Mouse (Mus musculus) intestine, embryonic 14.5 days (tissue): ENCODE measurements around the gene Mdh2. TPM values are rescaled to one million over a fixed set of nuclear protein-coding genes. Genes with fewer than 3 reads are reported as not detected.

Experiments used
- ATAC-seq: fragments of 200-750 bp; cut with Nextera tagmentation; replicated peaks from 2 replicates; pipeline ENCODE4 v1.8.0; 2017; ENCODE audit warnings: low read depth, moderate number of reproducible peaks, moderate TSS enrichment, moderate library complexity; ENCODE audit not compliant: low FRiP score, low TSS enrichment
- DNase-seq: peaks from one replicate; pipeline ENCODE4 v3.0.0-alpha.2; 2018; ENCODE audit warnings: low spot score
- H3K27ac ChIP-seq: fragments of 300-500 bp; sonication (generic); 2 replicates; pipeline ENCODE4 v1.5.1; 2014; ENCODE audit warnings: low read depth, mild to moderate bottlenecking, control low read depth
- H3K27me3 ChIP-seq: fragments of 300-500 bp; sonication (generic); replicated peaks from 2 replicates; pipeline ENCODE4 v1.6.1; 2014; ENCODE audit warnings: low read length, control low read depth; ENCODE audit not compliant: control insufficient read depth, insufficient read depth
- H3K36me3 ChIP-seq: fragments of 300-500 bp; sonication (generic); 2 replicates; pipeline ENCODE4 v1.6.1; 2014; ENCODE audit warnings: low read length, control low read depth; ENCODE audit not compliant: control insufficient read depth, insufficient read depth
- H3K4me1 ChIP-seq: fragments of 300-500 bp; sonication (generic); replicated peaks from 2 replicates; pipeline ENCODE4 v1.6.1; 2014; ENCODE audit warnings: low read length, control low read depth, mixed read lengths; ENCODE audit not compliant: control insufficient read depth, insufficient read depth
- H3K4me2 ChIP-seq: fragments of 300-500 bp; sonication (generic); 2 replicates; pipeline ENCODE4 v1.6.1; 2014; ENCODE audit warnings: low read length
- H3K4me3 ChIP-seq: fragments of 300-500 bp; sonication (generic); 2 replicates; pipeline ENCODE4 v1.5.1; 2014; ENCODE audit warnings: low read depth, low read length, control low read depth, mixed read lengths
- H3K9ac ChIP-seq: fragments of 300-500 bp; sonication (generic); 2 replicates; pipeline ENCODE4 v1.6.1; 2014; ENCODE audit warnings: mild to moderate bottlenecking, low read length
- H3K9me3 ChIP-seq: fragments of 300-500 bp; sonication (generic); 2 replicates; pipeline ENCODE4 v1.6.1; 2016; ENCODE audit warnings: low read length, control low read depth; ENCODE audit not compliant: control insufficient read depth
- WGBS: fragments of 180-500 bp; shearing (Covaris S2); extraction: QIAGEN DNeasy Blood & Tissue Kit; methylation state at CpG from one replicate; pipeline ENCODE4 v1.1.7; 2014; 5-methylcytosine and 5-hydroxymethylcytosine counted together
- polyA plus RNA-seq: library from polyadenylated mRNA; unstranded; fragments of >200 nt; fragmentation: Nextera tagmentation; extraction: Ambion mirVana; gene quantifications from 2 replicates; pipeline ENCODE4 v1.2.1, GENCODE M21; 2014

Mdh2 gene
- 597 and 634 TPM in 2 replicates for polyA plus RNA-seq

DNA sequence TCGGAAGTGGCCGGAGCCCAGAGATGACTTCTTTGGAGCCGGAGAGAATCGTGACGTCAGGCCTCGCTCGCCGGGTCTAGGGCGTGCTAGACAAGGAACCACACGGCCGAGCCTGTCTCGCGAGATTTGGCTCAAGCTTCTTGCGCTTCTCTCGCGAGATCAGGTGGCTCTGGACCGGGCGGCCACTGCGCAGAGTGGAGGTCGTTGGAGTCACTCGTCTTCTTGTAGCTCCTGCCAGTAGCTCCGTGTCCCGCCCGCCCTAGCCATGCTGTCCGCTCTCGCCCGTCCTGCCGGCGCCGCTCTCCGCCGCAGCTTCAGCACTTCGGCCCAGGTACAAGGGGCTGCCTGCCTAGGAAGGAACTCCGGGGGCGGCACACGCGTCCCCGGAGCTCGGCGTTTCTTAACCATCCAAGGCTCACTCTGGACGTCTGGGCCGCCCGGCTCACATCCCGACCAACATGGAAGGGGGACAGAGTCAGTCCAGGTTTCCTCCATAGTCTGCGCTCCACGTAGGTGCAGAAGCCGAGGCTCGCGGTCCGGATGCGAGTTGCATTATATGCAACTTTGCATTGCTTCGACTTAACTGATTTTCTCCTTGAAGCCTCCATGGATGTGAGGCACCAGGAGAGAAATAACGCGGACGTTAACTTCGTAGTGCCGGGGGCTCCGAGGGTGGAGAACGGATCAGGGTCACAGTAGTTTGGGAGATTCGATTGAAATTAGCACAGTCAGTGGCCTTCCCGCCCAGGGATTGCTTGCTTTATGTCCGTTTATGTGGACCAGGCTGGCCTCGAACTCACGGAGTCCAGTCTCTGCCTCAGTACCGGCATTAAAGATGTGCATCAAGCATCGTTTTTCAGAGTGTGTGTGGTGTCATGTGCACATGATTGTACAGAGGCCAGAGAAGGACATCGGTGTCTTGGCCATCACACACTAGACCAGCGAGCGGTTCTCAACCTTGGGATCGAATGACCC is at the start of gene Mdh2:
TSS of gene Mdh2 (plus strand) at position 10 of the 975 bp plus-strand sequence.
- H3K9me3 ChIP-seq, result no peaks in the 10 kb centered on the region
- H3K36me3 ChIP-seq, result peaks cover 13% of the 10 kb centered on the region
- peak within 1 kb of the TSS; percentile 87 for H3K4me3 ChIP-seq
- peak; percentile 97 for ATAC-seq
- H3K27me3 ChIP-seq, result no peaks in the 10 kb centered on the region
- 1% methylated on average over 70 of the region's 70 CpGs for WGBS
- peak within 1 kb of the TSS; percentile 94 for H3K9ac ChIP-seq
- peak within 1 kb of the TSS; percentile 84 for H3K4me2 ChIP-seq
- peak within 1 kb of the TSS; percentile 83 for H3K27ac ChIP-seq
- peak; percentile 99 for DNase-seq
- H3K4me1 ChIP-seq, result peaks cover 15% of the 10 kb centered on the region

DNA sequence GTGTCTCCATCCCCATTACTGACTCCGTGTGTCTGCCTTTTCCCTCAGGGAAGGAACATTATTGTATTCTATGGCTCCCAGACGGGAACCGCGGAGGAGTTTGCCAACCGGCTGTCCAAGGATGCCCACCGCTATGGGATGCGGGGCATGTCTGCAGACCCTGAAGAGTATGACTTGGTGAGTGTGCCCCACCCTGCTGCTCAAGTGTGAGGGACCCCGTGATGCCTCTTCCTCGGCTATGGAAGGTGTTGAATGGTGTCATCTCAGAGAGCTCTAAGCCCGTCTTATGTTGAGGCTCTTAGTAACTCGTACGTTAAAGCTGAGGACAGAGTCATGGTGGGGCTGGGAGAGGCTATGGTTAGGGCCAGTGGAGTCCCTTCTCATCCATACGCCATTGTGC is 48.9 kb upstream of the Mdh2 start:
- H3K4me2 ChIP-seq, result no peak overlapping the region
- H3K27me3 ChIP-seq, result no peaks in the 10 kb centered on the region
- no peak overlapping the region for H3K27ac ChIP-seq
- WGBS, result 91% methylated on average over 13 of the region's 13 CpGs
- peaks cover 22% of the 10 kb centered on the region for H3K4me1 ChIP-seq
- ATAC-seq (no peak), DNase-seq (no peak)
- H3K36me3 ChIP-seq, result peaks cover 56% of the 10 kb centered on the region
- H3K9me3 ChIP-seq, result no peaks in the 10 kb centered on the region
- H3K9ac ChIP-seq, result no peak overlapping the region
- H3K4me3 ChIP-seq, result no peak overlapping the region

DNA sequence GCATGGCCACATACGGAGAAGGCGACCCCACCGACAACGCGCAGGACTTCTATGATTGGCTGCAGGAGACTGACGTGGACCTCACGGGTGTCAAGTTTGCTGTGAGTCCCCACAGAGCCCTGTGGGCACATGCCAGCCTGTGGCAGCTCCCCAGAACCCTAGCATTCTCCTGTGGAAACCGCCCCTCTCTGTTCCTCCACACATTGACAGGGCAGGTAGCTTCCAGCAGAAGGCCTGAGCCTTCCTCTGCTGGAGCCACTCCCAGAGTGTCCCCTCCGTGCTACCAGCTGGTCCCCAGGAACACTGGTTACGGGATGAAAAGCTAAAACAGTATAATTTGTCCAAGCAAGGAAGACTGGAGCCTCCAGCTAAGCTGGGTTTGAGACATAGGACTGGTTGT is 48.0 kb upstream of the Mdh2 start:
- DNase-seq (no peak), ATAC-seq (no peak)
- H3K4me3 ChIP-seq, result no peak overlapping the region
- H3K9me3 ChIP-seq, result no peaks in the 10 kb centered on the region
- 90% methylated on average over 10 of the region's 10 CpGs for WGBS
- no peak overlapping the region for H3K27ac ChIP-seq
- H3K4me1 ChIP-seq, result peaks cover 13% of the 10 kb centered on the region
- H3K4me2 ChIP-seq, result no peak overlapping the region
- H3K36me3 ChIP-seq, result peaks cover 65% of the 10 kb centered on the region
- no peaks in the 10 kb centered on the region for H3K27me3 ChIP-seq
- H3K9ac ChIP-seq, result no peak overlapping the region

DNA sequence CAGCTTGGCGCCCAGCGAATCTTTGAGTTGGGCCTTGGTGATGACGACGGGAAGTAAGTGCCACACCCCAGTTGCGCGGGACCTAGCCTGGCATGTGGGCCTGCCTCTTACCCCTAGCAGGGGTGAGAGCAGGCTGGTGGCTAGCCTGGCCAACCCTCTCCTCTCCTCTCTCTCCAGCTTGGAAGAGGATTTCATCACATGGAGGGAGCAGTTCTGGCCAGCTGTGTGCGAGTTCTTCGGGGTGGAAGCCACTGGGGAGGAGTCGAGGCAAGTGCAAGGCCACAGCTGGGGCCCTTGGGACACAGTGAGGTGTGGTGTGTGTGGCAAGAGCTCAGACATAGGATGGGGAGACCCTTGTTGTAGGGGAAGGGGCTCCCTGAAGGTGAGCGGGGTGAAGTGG is 47.4 kb upstream of the Mdh2 start:
- H3K36me3 ChIP-seq, result peaks cover 71% of the 10 kb centered on the region
- H3K9ac ChIP-seq, result no peak overlapping the region
- H3K4me1 ChIP-seq, result peaks cover 10% of the 10 kb centered on the region
- DNase-seq (no peak), ATAC-seq (no peak)
- WGBS, result 95% methylated on average over 10 of the region's 10 CpGs
- H3K27me3 ChIP-seq, result no peaks in the 10 kb centered on the region
- H3K4me2 ChIP-seq, result no peak overlapping the region
- no peak overlapping the region for H3K27ac ChIP-seq
- H3K9me3 ChIP-seq, result no peaks in the 10 kb centered on the region
- no peak overlapping the region for H3K4me3 ChIP-seq

DNA sequence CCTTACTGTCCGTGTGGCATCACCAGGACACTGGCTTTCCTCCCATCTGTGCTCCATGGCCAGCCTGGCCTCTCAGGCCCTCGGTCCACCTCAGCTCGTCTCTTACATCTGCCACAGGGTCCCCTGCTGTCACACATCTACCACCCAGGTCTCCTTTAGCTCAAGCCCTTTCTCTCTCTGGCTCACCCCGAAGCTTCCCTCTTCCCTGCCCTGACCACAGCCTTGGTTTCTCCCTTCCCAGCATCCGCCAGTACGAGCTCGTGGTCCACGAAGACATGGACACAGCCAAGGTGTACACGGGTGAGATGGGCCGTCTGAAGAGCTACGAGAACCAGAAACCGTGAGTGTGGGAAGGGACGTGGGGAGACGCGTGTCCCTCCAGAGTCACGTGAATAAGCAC is 47.0 kb upstream of the Mdh2 start:
- ATAC-seq (no peak), DNase-seq (no peak)
- H3K4me3 ChIP-seq, result no peak overlapping the region
- H3K9me3 ChIP-seq, result no peaks in the 10 kb centered on the region
- peaks cover 75% of the 10 kb centered on the region for H3K36me3 ChIP-seq
- H3K27ac ChIP-seq, result no peak overlapping the region
- H3K9ac ChIP-seq, result no peak overlapping the region
- H3K4me2 ChIP-seq, result no peak overlapping the region
- no peaks in the 10 kb centered on the region for H3K27me3 ChIP-seq
- 93% methylated on average over 16 of the region's 16 CpGs for WGBS
- peaks cover 6% of the 10 kb centered on the region for H3K4me1 ChIP-seq

DNA sequence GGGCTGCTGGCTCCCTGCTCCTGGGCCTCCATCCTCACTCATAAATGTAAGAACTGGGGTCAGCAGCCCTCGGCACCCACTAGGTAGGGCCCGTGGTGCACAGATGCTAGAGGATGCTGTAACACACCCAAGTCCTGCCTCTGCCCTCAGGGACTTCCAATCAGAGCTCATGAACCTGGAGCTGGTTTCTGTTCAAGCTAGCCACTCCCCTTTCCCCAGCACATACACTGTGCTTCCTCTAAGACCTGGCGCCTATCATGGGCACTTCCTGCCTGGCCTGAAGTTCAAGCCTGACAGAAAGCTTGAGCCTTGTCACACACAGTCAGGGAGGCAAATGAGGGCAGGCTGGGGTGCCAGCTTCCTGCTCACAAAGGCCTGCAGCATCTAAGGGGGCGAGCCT is 45.2 kb upstream of the Mdh2 start:
- Histone ChIP-seq H3K27ac (no peak overlapping the region), H3K4me1 (no peaks in the 10 kb centered on the region), H3K36me3 (peaks cover 87% of the 10 kb centered on the region), H3K9ac (no peak overlapping the region), H3K4me3 (no peak overlapping the region), H3K27me3 (no peaks in the 10 kb centered on the region), H3K4me2 (no peak overlapping the region), H3K9me3 (no peaks in the 10 kb centered on the region)
- no peak for ATAC-seq
- no peak for DNase-seq
- 89% methylated on average over 4 of the region's 4 CpGs for WGBS

DNA sequence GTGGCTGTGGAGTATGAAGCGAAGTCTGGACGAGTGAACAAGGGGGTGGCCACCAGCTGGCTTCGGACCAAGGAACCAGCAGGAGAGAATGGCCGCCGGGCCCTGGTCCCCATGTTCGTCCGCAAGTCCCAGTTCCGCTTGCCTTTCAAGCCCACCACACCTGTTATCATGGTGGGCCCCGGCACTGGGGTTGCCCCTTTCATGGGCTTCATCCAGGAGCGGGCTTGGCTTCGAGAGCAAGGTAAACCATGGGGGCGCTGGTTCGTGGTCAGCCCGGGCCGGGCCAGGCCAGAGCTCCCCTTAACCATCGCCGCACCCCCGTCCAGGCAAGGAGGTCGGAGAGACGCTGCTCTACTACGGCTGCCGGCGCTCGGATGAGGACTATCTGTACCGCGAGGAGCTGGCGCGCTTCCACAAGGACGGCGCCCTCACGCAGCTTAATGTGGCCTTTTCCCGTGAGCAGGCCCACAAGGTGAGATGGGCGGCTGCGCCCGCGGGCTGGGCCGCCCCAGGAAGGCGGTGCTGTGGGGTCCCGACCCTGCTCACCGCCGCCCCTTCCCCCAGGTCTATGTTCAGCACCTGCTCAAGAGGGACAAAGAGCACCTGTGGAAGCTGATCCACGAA is 44.1 kb upstream of the Mdh2 start:
- Histone ChIP-seq H3K9ac (no peak overlapping the region), H3K9me3 (no peaks in the 10 kb centered on the region), H3K36me3 (peaks cover 84% of the 10 kb centered on the region), H3K27ac (no peak overlapping the region), H3K27me3 (no peaks in the 10 kb centered on the region), H3K4me2 (no peak overlapping the region), H3K4me1 (no peaks in the 10 kb centered on the region), H3K4me3 (no peak overlapping the region)
- ATAC-seq (no peak), DNase-seq (no peak)
- WGBS, result 91% methylated on average over 42 of the region's 42 CpGs

DNA sequence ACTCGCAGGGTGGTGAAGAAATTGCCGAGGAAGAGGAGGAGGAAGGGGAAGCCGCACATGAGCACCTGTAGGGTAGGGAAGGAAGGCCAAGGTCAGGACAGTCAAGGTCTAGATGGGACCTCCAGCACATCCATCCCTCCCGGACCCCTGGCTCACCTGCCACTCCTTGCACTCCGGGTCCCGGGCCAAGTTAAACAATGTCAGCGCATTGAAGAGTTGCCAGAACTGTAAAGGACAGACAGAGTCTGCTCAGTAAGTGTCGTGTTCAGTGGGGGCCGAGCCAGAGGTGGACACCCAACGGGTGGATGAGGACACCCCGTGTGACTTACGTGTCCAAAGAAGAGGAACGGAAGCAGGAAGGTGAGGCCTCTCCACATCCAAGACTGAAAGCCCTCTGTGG is 42.5 kb upstream of the Mdh2 start:
- Histone ChIP-seq H3K4me3 (no peak overlapping the region), H3K27ac (no peak overlapping the region), H3K36me3 (peaks cover 72% of the 10 kb centered on the region), H3K27me3 (no peaks in the 10 kb centered on the region), H3K9me3 (no peaks in the 10 kb centered on the region), H3K4me1 (no peaks in the 10 kb centered on the region), H3K9ac (no peak overlapping the region), H3K4me2 (no peak overlapping the region)
- ATAC-seq (no peak), DNase-seq (no peak)
- WGBS, result 90% methylated on average over 13 of the region's 13 CpGs
